Mouse (Mus musculus): ENCODE measurements around the gene Polr1a.

Gene Polr1a

DNA sequence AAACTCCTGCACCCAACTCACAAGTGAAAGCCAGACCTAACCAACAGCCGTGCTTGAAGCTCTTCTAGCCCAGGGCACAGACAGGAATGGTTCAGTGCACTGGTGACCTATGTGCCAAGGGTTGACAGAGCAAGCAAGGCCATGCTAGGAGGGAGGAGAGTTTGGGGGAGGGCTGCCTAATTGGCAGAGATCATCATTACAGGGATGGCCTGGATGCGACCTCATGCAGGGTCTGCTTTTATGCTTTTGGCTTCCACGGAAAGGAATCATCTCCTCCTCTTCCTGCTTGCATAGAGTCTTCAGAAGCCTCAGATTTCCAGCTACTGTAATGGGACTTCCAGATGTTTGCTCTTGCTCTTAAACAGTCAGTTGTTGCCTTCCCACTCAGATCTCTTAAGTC lies 40.9 kb downstream of the Polr1a start:
- no peak for DNase-seq (ENCODE audit: low spot score in 2 of 2)

DNA sequence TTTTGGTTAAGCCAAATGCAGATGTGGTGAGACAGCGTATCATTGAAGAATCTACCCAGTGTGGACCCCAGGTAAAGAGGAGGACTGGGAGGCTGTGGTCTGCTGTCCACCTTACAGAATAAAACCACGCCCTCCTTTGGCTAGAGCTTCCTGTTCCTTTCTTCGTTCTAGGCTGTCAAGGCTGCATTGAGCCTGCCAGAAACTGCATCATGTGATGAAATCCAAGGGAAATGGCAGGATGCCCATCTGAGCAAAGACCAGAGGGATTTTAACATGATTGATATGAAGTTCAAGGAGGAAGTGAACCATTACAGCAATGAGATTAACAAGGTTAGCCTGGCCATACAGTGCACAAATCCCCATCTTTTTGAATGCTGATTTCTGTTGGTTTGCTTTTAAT lies 41.7 kb downstream of the Polr1a start:
- no peak for DNase-seq (ENCODE audit: low spot score in 2 of 2)

DNA sequence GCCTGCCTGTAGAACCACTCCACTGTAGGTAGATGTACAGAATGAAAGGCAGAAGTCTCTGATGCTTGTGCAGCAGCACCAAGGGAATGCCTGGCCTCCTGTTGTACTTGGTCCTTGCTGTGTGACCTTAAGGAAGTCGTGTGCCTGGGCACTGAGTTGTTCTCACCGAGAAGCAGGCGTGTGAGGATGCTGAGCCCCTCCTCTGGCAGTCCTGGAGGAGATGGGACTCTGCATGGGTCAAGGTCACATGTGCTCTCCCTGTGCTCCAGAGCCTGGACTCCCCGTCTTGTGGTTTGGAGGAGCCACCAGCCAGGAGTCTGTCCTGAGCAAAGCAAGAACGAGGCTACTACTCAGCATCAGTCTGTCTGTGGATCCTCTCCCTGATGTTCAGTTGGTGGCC lies 42.3 kb downstream of the Polr1a start:
- DNase-seq (ENCODE audit: low spot score in 2 of 2) = no peak

DNA sequence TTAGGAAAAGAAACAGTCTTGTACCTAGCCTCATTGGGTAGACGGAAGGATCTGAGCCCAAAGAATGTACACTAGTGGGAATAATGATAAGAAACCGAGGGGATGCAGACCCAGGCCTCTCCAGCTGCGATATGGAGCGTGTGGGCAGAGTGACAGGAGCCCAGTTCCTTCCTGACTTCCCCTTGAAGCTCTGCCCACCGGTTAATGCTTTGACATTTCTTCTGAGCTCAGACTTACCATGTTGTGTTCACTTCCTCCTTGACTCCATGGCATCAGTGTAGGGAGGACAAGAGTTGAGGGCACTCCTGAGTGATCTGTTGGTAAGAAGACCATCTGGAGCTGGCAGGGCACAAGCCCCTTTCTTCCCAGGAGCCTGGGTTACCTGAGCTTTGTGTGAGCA lies 53.3 kb downstream of the Polr1a start:
- DNase-seq (ENCODE audit: low spot score in 2 of 2) = no peak

DNA sequence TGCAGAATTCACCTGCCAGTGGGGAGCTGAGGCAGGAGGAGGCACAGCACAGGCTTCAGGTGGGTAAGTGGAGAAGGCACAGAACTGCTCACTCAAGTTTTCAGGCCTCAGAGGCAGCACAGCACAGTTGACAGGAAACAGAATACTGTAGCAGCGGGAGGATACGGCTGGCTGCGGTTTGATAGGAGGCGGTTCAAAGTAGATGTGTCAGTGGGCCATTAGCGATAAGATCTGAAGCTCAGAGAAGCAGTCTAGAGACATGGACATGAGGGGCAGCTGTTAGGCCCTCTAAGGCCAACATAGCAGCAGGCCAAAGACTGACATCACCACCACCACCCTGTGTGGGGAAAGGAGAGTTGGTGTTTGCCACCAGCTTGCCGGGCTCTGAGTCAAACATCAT lies 53.9 kb downstream of the Polr1a start:
- DNase-seq (ENCODE audit: low spot score in 2 of 2) = no peak

DNA sequence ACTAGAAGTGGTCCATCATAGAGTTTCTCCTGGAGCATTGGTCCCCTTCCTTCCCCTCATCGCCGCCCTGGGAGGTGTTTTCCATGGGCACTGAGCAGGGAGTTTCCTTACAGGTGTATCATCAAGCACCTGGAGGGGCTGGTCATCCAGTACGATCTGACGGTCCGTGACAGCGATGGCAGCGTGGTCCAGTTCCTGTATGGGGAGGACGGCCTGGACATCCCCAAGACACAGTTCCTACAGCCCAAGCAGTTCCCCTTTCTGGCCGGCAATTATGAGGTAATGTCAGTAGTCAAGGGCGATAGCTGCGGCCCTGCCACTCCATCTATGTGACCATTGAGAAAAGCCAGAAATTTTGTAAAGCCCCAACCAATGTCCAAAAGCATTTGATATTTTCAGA lies 54.7 kb downstream of the Polr1a start:
- DNase-seq (ENCODE audit: low spot score in 2 of 2) = no peak

DNA sequence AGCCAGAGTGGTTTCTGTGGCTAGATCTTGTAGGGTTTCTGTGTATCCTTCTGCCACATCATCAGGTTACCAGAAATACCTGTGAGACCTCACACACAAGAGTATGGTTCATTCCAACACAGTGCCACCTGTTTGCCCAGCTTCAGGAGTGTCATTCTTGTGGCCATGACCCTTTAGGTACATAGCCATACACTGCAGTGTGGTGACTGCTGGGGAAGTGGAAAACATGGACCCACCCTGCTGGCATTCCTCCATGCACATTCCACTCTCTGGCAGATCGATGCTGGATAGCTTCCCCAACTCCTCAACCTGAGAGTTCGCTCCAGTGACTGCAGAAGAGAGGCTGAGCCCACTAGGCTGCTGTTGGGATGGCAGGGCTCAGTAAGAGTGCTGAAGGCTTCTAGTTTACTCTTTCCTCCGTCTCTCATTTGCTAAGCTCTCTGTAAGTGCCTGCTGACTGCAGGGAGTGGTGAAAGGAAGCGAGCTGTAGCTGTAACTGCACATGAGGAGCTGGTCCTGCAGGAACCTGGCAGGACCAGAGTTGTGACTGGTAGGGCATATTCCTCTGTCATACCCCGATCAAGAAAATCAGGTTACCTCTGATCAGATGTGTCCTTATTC lies 57.9 kb downstream of the Polr1a start:
- DNase-seq (ENCODE audit: low spot score in 2 of 2) = no peak

DNA sequence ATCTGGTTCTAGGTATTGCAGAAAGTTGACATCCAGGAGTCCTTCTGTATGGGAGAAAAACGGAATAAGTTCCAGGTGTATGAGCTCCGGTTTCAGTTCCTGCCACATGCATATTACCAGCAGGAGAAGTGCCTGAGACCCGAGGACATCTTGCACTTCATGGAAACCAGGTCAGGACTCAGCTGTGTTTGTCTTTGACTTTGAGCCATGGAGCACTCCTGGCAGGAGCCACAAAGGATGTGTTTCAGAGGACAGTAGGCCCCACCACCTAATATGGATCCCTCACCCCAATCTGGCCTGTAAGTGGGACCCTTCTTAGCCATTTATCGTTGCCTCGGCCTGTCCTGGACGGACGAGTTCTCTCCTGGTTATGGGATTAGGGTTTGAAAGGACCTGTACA lies 59.0 kb downstream of the Polr1a start:
- no peak for DNase-seq (ENCODE audit: low spot score in 2 of 2)

DNA sequence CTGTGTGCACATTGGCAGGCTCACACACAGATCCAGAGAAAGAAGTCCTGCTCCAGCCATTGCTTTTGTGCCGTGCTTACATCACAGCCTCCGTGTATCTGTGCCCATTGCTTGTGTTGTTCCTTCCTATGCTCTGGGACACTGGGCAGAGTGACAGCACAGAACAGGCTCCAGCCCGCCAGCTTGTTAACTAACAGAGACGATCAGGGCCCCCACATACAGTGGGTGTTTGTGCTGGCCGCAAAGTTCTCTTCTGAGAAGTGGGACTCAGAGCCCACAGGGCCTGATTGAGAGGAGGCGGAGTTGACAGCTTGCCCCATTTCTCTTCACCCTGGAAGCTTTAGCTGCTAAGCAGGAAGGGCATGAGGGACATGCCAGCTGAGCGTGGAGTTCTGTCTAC lies 60.6 kb downstream of the Polr1a start:
- DNase-seq (ENCODE audit: low spot score in 2 of 2) = no peak

DNA sequence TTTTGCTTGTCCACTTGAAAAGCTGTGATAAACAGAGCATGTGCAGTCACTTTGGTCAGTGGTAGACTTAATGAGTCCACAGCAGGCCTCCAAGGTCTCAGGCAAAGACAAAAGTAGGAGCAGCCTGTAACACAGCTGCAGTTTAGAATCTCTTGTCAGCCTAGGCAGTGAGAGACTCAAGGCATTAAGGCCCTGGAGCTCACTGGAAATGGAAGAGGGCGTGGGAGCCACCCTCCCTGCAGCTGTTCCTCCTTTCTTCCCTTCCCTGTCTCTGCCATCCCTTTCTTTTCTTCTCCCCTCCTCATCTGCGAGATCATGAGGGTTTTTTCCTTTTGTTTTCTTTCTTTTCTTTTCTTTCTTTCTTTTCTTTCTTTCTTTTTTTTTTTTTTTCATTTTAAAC lies 61.3 kb downstream of the Polr1a start:
- DNase-seq (ENCODE audit: low spot score in 2 of 2) = no peak

DNA sequence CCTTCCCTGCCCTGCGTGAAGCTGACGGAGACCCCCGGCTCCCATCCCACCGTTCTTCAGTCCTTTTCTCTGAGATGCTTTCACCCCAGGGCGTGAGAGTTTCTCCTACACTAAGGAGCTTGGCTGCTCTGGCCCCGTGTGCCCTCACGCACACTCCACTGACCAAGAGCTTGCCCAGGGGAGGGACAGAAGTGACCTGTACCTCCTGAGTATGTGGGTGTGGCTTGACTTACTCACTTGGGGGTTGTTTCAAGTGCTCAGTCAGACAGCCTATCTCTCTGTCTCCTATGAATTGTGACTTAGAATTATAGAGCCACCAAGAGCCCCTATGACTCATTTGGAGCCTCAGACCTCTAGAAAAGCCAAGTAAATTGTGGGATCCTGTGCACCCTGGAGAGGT lies 67.7 kb downstream of the Polr1a start:
- no peak for DNase-seq (ENCODE audit: low spot score in 2 of 2)

DNA sequence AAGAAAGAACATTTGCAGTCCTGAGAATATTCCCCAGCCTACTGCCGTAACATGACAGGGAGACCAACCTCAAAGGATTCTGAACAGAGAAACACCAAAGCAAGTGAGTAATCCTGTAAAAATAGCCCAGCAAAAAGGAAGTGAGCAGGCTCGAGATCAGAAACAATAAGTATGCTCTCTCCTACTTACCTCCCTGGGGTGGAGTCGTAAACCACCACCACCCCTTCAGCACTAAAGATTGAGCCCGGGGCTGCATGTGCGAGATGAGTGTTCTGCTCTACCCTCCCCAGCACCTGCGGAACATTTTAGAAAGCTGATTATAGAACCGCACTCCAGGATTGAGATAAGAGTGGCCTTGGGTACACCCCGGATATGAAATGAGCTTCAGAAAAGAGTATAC lies 71.3 kb downstream of the Polr1a start:
- DNase-seq (ENCODE audit: low spot score in 2 of 2) = no peak

DNA sequence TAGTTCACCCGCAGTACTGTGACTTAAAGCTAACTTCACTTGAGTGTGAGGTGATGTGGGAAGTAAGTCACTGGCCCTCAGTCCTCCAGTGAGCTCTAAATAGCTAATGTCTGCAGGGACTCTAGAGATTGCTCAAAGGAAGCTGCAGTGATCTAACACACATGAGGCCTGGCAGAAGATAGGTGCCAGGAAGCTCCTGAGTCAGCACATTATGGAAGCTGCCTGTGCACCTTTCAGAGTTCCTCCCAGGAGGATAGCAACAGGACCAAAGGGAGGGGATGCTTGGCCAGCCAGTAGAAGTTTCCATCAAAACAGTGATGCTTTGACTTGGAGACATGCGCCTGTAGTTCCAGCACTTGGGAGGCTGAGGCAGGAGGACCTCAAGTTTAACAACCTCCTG lies 71.7 kb downstream of the Polr1a start:
- DNase-seq (ENCODE audit: low spot score in 2 of 2) = no peak

DNA sequence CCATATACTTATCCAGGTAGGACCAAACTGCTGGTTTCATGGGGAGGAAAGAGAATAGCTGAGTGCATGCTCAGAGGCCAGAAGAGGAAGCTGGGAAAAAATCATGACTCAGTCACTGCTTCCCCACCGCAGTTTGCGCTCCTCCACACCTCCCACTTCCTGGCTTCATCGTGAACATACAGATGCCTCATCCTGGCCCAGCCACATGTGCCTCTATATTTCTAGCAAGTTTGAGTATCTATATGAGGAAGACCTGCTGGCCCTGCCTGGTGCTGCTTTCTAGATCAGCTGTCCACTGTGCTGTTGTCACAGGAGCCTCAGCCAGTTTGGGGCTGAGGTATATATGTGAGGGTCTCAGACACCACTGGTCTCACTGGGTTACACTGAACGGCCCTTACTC lies 72.6 kb downstream of the Polr1a start:
- peak in 1 of 2 experiments; percentile 32 for DNase-seq (ENCODE audit: low spot score in 2 of 2)

DNA sequence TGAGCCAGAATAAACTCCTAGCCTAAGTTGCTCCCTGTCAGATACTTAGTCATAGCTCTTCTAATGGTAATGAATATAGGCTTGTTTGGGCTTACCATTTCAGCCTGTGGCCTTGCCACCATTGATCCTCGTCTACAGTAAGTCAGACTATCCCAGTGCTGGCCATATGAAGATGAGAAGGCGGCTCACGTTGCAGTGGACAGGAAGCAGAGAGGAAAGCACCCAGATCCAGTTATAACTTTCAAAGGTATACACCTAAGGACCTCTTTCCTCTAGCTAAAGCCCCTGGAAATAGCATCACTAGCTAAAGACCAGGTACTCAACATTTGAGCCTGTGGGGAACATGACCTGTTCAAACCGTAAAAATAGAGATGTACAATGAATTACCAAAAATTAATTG lies 77.1 kb downstream of the Polr1a start:
- no peak for DNase-seq (ENCODE audit: low spot score in 2 of 2)

DNA sequence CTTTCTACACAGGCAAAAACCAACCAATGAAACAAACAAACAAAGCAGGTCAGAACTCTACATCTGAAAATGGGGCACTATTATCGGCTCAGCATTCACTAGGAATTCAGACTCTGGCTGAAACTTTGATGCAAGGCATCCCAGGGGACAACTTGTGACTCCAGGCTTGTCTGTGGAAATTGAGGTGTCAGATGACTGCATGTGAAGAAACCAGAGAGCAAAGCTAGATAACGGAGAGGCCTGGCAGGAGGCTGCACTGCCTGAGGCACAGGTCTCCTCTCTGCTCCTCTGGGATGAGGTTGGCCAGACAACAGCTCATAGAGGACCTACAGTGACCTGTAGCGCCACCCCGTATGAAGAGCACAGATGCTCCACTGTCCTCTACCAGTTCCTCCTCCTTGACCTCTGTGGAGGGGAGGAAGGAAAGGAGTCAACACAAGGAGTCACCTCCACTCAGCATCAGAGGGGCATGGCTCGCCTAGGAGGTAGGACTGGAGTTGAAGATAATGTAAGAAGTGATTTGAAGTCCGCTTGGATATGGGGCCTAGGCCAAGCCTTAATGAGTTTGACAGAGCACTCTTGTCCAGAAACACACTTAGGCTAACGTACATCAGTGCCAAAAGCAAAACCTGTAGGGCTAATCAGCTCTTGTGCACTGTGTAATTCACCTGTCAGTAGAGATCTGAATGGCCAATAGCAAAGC lies 78.8 kb downstream of the Polr1a start:
- DNase-seq (ENCODE audit: low spot score in 2 of 2) = no peak

DNA sequence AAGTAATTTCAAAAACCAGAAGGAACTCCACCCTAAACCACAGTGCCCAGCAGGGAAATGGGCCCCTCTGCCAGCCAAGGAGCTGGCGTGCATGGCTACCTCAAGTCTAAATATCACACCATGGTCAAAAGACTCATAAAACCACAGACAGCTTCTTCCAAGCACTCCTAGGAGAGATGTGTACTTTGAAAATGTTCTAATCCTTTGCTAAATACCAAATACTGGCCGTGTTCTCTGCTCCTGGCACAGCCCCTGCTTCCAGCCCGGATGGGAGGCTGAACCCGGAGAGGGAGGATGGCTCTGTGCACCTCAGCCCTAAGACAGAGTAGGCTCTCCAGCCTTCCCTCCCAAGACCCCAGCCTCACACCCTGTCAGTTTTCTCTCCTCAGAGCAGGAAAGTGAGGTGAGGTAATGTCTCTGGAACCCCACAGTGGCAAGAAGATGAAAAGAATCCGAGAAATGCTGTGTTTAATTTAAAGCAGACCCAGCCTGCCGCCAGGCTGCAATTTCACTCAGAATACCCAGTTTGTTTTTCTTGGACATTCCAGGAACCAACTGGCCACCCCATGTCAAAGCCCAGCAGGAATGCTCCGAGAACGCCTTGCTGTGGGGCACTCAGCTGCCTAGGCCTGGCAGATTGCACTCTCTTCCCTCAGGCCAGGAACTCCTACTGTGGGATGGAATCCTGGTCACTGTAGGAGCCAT lies 80.9 kb downstream of the Polr1a start:
- no peak for DNase-seq (ENCODE audit: low spot score in 2 of 2)

DNA sequence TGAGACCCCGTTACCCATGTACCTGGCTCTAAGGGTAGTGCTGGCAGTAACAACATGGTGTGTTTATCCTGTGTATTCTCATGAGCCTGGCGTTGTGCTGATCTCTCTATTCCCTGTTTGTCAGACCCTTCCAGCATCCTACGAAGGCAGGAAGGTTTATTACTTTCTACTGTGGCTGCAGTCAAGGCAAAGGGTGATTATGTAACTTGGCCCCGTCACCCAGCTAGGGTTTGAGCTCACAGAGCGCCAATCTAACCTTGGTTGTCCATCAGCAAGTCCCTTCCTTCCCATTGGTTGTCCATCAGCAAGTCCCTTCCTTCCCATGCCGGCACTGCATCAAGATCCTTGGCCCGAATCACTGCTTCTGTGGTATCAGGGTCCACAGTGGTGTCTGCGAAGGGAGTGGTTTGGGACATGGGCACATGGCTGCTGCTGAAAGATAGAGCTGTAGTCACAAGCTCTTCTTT lies 81.6 kb downstream of the Polr1a start:
- no peak for DNase-seq (ENCODE audit: low spot score in 2 of 2)

DNA sequence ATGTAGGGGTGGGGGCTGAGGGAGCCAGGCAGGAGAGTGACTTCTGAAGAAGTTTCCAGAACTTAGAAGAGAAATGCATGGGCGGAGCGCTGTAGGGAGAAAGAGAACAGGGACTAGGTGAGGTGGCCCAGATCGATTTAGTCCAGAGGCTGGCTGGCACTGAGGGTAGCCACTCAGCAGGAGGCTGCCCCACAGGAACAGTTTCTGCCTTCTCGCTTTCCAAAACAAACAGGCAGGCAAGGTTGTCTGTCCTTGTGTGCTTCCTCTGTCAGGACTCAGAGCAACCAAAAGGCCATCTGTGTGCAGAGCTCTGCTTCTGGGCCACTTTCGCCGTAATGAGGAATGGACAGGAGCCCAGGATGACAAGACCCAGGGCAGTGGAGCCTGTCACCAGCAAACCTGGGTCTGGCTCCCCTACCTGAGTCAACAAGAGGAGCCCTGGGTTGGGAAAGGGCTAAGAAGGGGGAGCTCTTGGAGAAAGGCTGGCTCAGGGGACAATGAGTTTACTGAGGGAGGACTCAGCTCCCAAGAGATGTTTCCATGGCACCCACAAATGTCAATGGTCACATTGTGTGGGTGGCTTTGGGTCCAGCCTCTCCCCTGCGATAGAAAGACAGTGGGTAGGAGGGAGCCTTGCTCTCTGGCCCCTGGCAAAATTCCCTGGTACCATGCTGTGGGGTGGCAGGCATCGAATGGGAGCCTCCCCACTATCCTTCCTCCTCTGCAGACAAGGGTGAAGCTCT lies 82.5 kb downstream of the Polr1a start:
- no peak for DNase-seq (ENCODE audit: low spot score in 2 of 2)

DNA sequence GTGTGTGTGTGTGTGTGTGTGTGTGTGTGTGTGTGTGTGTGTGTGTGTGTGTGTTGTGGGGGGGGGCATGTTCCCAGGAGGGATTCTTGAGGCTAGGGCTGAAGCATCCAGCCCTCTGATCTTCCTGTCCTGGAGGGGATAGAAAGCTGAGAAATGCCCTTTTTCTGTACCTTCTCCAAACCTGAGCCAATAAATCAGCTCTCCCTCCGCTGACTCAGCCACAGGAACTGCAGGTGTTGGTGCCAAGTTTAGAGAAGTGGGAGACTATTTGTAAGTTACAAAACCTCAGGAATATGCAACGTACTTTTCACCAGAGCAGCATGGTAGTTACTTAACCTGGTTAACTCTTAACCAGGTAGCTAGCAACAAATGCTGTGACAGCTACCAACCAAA lies 83.1 kb downstream of the Polr1a start:
- no peak for DNase-seq (ENCODE audit: low spot score in 2 of 2)

DNA sequence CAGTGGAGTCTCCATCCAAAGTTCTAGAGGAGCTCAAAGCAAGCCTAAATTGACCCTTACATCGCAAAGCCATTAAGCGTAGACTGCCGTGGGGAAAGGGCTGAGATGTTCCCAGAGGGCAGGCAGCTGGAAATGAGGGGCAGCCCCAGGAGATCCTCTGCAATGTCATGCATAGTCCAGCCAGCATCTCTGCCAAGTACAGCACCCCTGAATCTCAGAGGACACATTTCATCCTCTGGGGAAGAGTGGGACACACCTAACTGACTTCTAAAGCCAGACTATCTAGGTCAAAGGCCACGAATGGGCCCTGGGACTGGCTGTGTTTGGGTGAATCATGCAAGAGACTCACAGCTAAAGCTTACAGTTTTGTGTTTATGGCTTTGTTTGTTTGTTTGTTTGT lies 85.2 kb downstream of the Polr1a start:
- no peak for DNase-seq (ENCODE audit: low spot score in 2 of 2)

DNA sequence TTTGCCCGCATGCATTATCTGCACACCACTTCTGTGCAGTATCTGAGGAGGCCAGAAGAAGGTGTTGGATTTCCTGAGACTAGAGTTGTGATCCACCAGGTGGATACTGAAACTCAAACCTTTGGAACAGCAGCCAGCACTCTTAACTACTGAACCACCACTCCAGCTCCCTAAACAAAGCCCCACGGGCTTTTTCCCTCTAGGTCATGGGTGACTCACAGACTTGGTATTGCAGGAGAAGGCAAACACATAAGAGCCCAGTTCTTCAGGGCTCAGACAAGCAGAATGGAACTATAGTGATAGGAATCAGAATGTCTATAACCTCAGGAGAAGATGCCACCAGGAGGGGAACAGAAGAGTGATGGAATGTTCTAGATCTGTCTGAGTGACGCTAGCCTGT lies 86.2 kb downstream of the Polr1a start:
- DNase-seq (ENCODE audit: low spot score in 2 of 2) = no peak

DNA sequence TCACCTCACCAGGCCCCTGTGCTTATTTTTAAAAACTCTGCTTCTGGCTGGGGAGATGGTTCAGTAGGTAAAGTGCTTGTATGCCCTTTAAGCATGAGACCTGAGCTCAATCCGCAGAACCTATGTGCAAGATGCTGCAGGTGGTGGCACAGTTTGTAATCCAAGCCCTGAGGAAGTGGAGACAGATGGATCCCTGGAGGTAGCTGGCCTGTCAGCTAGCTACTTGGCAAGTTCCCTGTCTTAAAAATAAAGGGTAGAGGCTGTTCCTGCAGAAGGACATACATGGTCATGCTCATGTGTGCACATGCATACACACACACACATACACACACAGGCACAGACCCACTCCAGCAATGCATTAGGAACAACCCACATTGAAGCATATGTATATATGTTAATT lies 88.4 kb downstream of the Polr1a start:
- no peak for DNase-seq (ENCODE audit: low spot score in 2 of 2)

All from frontal cortex, postnatal 25 days (tissue).